Mouse (Mus musculus) naive thymus-derived CD4-positive, alpha-beta T cell, adult 2 months (primary cell): ENCODE measurements around the gene Syt7.

ENCODE experiments used
- DNase-seq: peaks from one replicate; pipeline ENCODE4 v3.0.0-alpha.2; 2011; ENCODE audit warnings: low read depth

The Syt7 gene

GRCm38 (mm10) chr19:10389391-10390098, 655 bp downstream of the Syt7 start:
- no peak for DNase-seq

- no peak for DNase-seq
Observed at GRCm38 (mm10) chr19:10390099-10390680, 1.3 kb downstream of the Syt7 start.

- no peak for DNase-seq
Observed at GRCm38 (mm10) chr19:10391028-10391427, 2.1 kb downstream of the Syt7 start.

GRCm38 (mm10) chr19:10391995-10392394, 3.1 kb downstream of the Syt7 start:
- no peak for DNase-seq

GRCm38 (mm10) chr19:10393471-10393870, 4.6 kb downstream of the Syt7 start:
- no peak for DNase-seq

GRCm38 (mm10) chr19:10393874-10394500, 5.1 kb downstream of the Syt7 start:
- no peak for DNase-seq

- DNase-seq: no peak
Observed at GRCm38 (mm10) chr19:10395174-10395573, 6.3 kb downstream of the Syt7 start.

- DNase-seq: no peak
Observed at GRCm38 (mm10) chr19:10396962-10397361, 8.1 kb downstream of the Syt7 start.

GRCm38 (mm10) chr19:10397479-10398153, 8.7 kb downstream of the Syt7 start:
- no peak for DNase-seq

- no peak for DNase-seq
Observed at GRCm38 (mm10) chr19:10398296-10398695, 9.4 kb downstream of the Syt7 start.

GRCm38 (mm10) chr19:10402771-10403494, 14.0 kb downstream of the Syt7 start:
- peak; percentile 6 for DNase-seq

GRCm38 (mm10) chr19:10403593-10404380, 14.9 kb downstream of the Syt7 start:
- no peak for DNase-seq

GRCm38 (mm10) chr19:10404424-10404823, 15.5 kb downstream of the Syt7 start:
- DNase-seq: no peak

GRCm38 (mm10) chr19:10404911-10405310, 16.0 kb downstream of the Syt7 start:
- DNase-seq: no peak

GRCm38 (mm10) chr19:10413701-10414242, 24.9 kb downstream of the Syt7 start:
- DNase-seq: no peak

GRCm38 (mm10) chr19:10415508-10415907, 26.6 kb downstream of the Syt7 start:
- no peak for DNase-seq

GRCm38 (mm10) chr19:10416889-10417288, 28.0 kb downstream of the Syt7 start:
- no peak for DNase-seq

GRCm38 (mm10) chr19:10417436-10417835, 28.5 kb downstream of the Syt7 start:
- no peak for DNase-seq

- DNase-seq: no peak
Observed at GRCm38 (mm10) chr19:10421986-10422976, 33.4 kb downstream of the Syt7 start.

GRCm38 (mm10) chr19:10424751-10425150, 35.9 kb downstream of the Syt7 start:
- DNase-seq: no peak
